Mouse (Mus musculus) embryonic facial prominence, embryonic 12.5 days (tissue): ENCODE results near the gene Maged2. TPM values are rescaled to one million over a fixed set of nuclear protein-coding genes. Genes with fewer than 3 reads are reported as not detected.
"Not testable (repeated sequence)": the region's sequence is repeated elsewhere in the genome, so short reads cannot be mapped to it uniquely, and the experiment has no call there.

Experiments used
- ATAC-seq: fragments of 200-750 bp; cut with Nextera tagmentation; 2 replicates; pipeline ENCODE4 v1.8.0; 2017; ENCODE audit not compliant: insufficient number of reproducible peaks, insufficient read depth, low FRiP score, low TSS enrichment
- H3K27ac ChIP-seq: fragments of 300-500 bp; sonication (generic); 2 replicates; pipeline ENCODE4 v1.5.1; 2016; ENCODE audit warnings: mild to moderate bottlenecking
- H3K27me3 ChIP-seq: fragments of 300-500 bp; sonication (generic); 2 replicates; pipeline ENCODE4 v1.6.1; 2016; ENCODE audit warnings: mild to moderate bottlenecking, moderate library complexity
- H3K36me3 ChIP-seq: fragments of 300-500 bp; sonication (generic); 2 replicates; pipeline ENCODE4 v1.6.1; 2016; ENCODE audit warnings: mild to moderate bottlenecking
- H3K4me1 ChIP-seq: fragments of 300-500 bp; sonication (generic); 2 replicates; pipeline ENCODE4 v1.6.1; 2016
- H3K4me2 ChIP-seq: fragments of 300-500 bp; sonication (generic); replicated peaks from 2 replicates; pipeline ENCODE4 v1.6.1; 2016; ENCODE audit warnings: mild to moderate bottlenecking, moderate library complexity
- H3K4me3 ChIP-seq: fragments of 300-500 bp; sonication (generic); 2 replicates; pipeline ENCODE4 v1.5.1; 2016; ENCODE audit warnings: mild to moderate bottlenecking
- H3K9ac ChIP-seq: fragments of 300-500 bp; sonication (generic); 2 replicates; pipeline ENCODE4 v1.6.1; 2016; ENCODE audit warnings: mild to moderate bottlenecking, moderate library complexity
- H3K9me3 ChIP-seq: fragments of 300-500 bp; sonication (generic); 2 replicates; pipeline ENCODE4 v1.6.1; 2016; ENCODE audit warnings: mild to moderate bottlenecking, moderate library complexity
- WGBS: fragments of 180-500 bp; shearing (Covaris S2); methylation state at CpG from one replicate; pipeline ENCODE4 v1.1.7; 2016; 5-methylcytosine and 5-hydroxymethylcytosine counted together
- polyA plus RNA-seq: library from polyadenylated mRNA; unstranded; fragments of >200 nt; fragmentation: Nextera tagmentation; extraction: Ambion mirVana; gene quantifications from 2 replicates; pipeline ENCODE4 v1.2.1, GENCODE M21; 2016

The Maged2 gene
- 589 and 607 TPM in 2 replicates for polyA plus RNA-seq

- peak within 1 kb of the TSS; percentile 46 for H3K4me3 ChIP-seq
- H3K9ac ChIP-seq: peak within 1 kb of the TSS; percentile 49
- H3K9me3 ChIP-seq: no peaks in the 10 kb centered on the region
- H3K27ac ChIP-seq: peak within 1 kb of the TSS; percentile 88
- peaks cover 21% of the 10 kb centered on the region for H3K36me3 ChIP-seq
- H3K4me2 ChIP-seq: peak within 1 kb of the TSS; percentile 45
- 0 out of 2 replicates have a peak, but pooled peaks cover 5% of the 10 kb centered on the region for H3K27me3 ChIP-seq
- 23% methylated on average over 7 of the region's 7 CpGs for WGBS
- ATAC-seq: peak; percentile 71; the same call in 1 of the 2 replicates
- no peaks in the 10 kb centered on the region for H3K4me1 ChIP-seq
These were observed at the start of gene Maged2 for GRCm38 (mm10) chrX:150814139-150814469. Maged2 (minus strand) TSS chrX:150814345.

- 81% methylated on average over 8 of the region's 8 CpGs for WGBS
- H3K9ac ChIP-seq: no peak overlapping the region
- no peaks in the 10 kb centered on the region for H3K27me3 ChIP-seq
- H3K4me3 ChIP-seq: no peak overlapping the region
- H3K27ac ChIP-seq: no peak overlapping the region
- H3K4me1 ChIP-seq: no peaks in the 10 kb centered on the region
- no peaks in the 10 kb centered on the region for H3K9me3 ChIP-seq
- ATAC-seq: no peak
- no peaks in the 10 kb centered on the region for H3K36me3 ChIP-seq
- H3K4me2 ChIP-seq: no peak overlapping the region
These were observed 34.1 kb upstream of the Maged2 start for GRCm38 (mm10) chrX:150848230-150848629.

DNA sequence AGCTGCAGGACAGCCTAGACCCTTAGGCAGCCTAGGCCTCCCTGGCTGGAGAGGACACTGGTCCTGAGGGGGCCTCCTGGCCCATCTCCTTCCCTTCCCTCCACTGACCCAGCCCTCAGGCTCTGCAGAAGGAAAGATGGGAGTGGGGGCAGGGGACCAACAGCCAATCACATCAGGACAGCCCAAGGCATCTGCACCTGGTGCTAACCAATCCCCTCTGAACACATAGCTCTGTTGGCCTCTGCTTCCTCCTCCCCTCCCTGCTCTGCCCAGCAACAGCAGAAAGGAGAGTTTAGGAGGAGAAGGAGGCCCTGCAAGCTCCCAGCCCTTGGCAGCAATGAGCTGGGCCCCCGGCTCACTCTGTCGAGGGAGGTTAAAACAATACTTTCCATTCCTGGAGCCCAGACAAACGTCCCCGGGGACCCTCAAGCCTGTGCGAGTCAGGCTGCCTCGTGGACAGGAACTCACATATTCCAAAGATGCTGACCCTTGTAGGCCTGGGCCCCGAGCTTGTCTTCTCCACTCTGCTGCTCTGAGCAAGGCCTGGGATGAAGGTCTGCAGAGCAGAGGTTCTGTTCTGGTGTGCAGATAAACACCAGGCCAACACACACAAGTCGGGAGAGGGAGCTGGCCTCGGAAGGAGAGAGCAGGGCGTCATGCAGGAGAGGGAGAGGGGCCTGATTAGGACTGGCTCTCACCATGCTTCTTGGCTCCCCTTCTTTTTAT lies 31.5 kb upstream of the Maged2 start:
- not testable (repeated sequence) for H3K4me1 ChIP-seq, H3K4me2 ChIP-seq, H3K27me3 ChIP-seq, H3K36me3 ChIP-seq, H3K9me3 ChIP-seq, H3K4me3 ChIP-seq, H3K9ac ChIP-seq
- peak; percentile 96 for ATAC-seq
- peak overlapping the region; percentile 50; the same call in 1 of the 2 replicates for H3K27ac ChIP-seq
- 55% methylated on average over 5 of the region's 10 CpGs for WGBS

DNA sequence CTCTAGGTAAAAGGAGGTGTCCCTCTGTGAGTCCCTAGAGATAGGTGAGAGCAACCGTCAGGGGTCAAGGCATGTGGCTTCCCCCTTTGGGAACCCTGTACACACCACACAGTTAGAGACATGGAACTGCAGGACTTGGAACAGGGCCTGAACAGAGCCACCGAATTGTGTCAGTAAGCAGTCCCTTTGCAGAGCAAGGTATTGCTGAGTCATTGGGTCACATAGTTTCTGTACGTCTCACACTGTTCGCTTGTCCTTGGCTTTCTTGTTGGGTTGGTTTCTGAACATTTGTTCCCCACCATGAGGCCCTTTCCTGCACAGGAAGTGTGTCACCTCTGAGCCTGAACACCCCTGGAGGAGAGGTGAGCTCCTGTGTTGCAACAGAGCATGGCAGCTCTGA lies 29.1 kb upstream of the Maged2 start:
- H3K4me1 ChIP-seq, H3K9ac ChIP-seq, H3K4me2 ChIP-seq, H3K9me3 ChIP-seq, H3K36me3 ChIP-seq, H3K4me3 ChIP-seq, H3K27me3 ChIP-seq, ATAC-seq, H3K27ac ChIP-seq: not testable (repeated sequence)
- 74% methylated on average over 2 of the region's 4 CpGs for WGBS

- Histone ChIP-seq H3K4me2 (no peak overlapping the region), H3K9me3 (no peaks in the 10 kb centered on the region), H3K4me3 (no peak overlapping the region), H3K36me3 (no peaks in the 10 kb centered on the region), H3K27ac (no peak overlapping the region), H3K4me1 (no peaks in the 10 kb centered on the region), H3K9ac (no peak overlapping the region), H3K27me3 (no peaks in the 10 kb centered on the region)
- no peak for ATAC-seq
- WGBS: 77% methylated on average over 4 of the region's 4 CpGs
These were observed 16.2 kb upstream of the Maged2 start for GRCm38 (mm10) chrX:150830297-150830696.

DNA sequence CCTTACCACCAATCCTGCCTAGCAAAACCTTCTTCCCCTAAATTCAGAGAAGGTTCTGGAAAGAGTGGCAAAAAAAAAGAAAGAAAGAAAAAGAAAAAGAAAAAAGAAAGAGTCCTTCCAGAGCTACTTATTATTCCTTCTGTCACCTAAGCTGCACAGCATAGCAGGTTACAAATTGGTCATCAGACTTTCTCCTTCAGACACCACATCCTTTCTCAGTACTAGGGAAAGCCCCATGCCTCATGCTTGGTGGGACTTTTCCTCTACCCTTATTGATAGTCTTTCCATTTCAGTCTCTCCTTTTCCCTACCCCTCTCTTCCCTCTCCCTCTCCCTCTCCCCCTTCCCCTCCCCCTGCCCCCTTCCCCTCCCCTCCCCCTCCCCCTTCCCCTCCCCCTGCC lies 3.1 kb upstream of the Maged2 start:
- Histone ChIP-seq H3K4me1 (no peaks in the 10 kb centered on the region), H3K27me3 (0 out of 2 replicates have a peak, but pooled peaks cover 5% of the 10 kb centered on the region), H3K36me3 (no peaks in the 10 kb centered on the region), H3K9ac (no peak overlapping the region), H3K27ac (no peak overlapping the region), H3K9me3 (no peaks in the 10 kb centered on the region), H3K4me2 (no peak overlapping the region), H3K4me3 (no peak overlapping the region)
- ATAC-seq: no peak

DNA sequence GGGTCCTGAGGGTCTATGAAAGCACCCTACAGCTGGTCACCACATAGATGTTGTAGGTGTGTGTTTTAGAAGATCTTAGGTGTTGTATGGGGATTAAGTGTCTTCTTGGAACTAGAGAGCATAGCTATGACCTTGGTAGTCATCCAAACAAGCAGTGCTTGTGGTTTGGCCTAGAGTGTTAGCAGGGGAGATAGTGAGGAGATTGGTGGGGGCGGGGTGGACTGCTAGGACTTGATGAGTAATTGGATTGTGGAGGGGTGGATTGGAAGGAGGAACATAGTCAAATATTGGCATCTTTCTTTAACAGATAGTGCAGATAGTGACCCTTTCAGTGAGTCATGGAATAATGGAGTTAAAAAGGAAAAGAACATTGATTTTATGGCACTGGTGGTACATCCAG lies 1.5 kb upstream of the Maged2 start:
- 0 out of 2 replicates have a peak, but pooled peaks cover 5% of the 10 kb centered on the region for H3K27me3 ChIP-seq
- ATAC-seq: no peak
- no peak overlapping the region for H3K27ac ChIP-seq
- H3K4me2 ChIP-seq: no peak overlapping the region
- H3K36me3 ChIP-seq: peaks cover 9% of the 10 kb centered on the region
- H3K9me3 ChIP-seq: no peaks in the 10 kb centered on the region
- 88% methylated on average over 1 of the region's 1 CpGs for WGBS
- H3K4me3 ChIP-seq: no peak overlapping the region
- no peaks in the 10 kb centered on the region for H3K4me1 ChIP-seq
- no peak overlapping the region for H3K9ac ChIP-seq

DNA sequence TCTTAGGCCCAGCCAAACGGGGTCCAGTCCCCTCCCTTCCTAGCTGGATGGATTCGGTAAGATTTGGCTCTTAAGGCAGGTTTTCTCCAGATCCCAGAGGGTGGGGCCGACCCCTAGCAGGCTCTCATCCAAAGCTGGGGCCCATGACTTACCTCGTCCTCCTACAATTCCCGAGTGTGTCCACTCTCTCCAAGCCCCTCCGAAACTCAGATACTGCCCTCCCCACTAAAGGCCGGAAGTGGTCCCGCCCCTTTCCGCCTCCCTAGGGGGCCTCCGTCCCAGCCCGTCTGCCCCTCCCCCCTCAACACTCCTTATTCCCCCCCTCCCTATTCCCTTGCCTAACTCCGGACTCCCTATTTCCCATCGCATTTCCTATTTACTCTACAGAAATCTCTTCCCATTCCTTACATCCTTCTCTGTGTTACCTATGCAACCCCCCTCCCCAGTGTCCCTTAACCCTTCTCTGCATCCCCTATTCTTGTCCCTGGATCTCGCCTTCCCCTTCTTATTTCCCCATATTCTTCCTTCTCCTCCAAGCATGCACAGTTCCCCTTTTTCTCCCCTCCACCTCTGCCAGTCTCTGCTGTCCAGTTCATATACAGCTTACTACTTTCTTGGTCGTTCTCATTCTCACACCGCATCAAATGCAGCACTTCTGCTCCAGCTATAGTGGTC lies 544 bp downstream of the Maged2 start:
- peak overlapping the region; percentile 45 for H3K4me2 ChIP-seq
- 22% methylated on average over 16 of the region's 16 CpGs for WGBS
- peaks cover 25% of the 10 kb centered on the region for H3K36me3 ChIP-seq
- peak; percentile 23 for ATAC-seq
- 0 out of 2 replicates have a peak, but pooled peaks cover 5% of the 10 kb centered on the region for H3K27me3 ChIP-seq
- H3K4me3 ChIP-seq: peak overlapping the region; percentile 46
- no peaks in the 10 kb centered on the region for H3K4me1 ChIP-seq
- no peaks in the 10 kb centered on the region for H3K9me3 ChIP-seq
- H3K27ac ChIP-seq: peak overlapping the region; percentile 88
- peak overlapping the region; percentile 49 for H3K9ac ChIP-seq

DNA sequence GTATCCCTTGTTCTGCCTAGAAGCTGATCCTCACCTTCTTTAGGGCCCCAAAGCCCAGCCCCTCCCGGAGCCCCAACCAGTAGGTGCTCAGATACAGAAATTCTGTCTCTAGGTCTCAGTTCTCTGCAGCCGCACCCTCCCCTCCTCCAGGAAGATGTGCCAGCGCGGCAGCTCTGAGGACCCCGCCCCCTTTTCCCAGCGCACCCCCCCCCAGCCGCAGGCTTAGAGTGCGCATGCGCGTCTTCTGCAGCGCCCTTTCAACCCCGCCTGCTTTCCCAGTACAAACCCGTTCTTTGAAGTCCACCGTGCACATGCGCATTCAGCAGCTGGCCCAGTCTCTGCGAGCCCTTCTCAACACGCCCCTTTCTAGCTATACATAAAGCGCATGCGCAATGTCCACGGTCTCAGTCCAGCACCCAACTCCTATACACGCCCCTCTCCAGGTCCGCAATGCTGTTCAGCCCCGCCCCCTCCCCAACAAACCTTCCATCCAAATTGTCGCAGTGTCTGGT lies 1.3 kb downstream of the Maged2 start:
- Histone ChIP-seq H3K4me1 (no peaks in the 10 kb centered on the region), H3K27me3 (0 out of 2 replicates have a peak, but pooled peaks cover 5% of the 10 kb centered on the region), H3K27ac (peak overlapping the region; percentile 70), H3K4me3 (peak overlapping the region; percentile 46), H3K9ac (peak overlapping the region; percentile 42), H3K36me3 (peaks cover 28% of the 10 kb centered on the region), H3K9me3 (no peaks in the 10 kb centered on the region), H3K4me2 (peak overlapping the region; percentile 63)
- WGBS: 20% methylated on average over 24 of the region's 24 CpGs
- ATAC-seq: peak; percentile 94

GRCm38 (mm10) chrX:150800987-150801386 lies 13.2 kb downstream of the Maged2 start:
- H3K9ac ChIP-seq, H3K9me3 ChIP-seq, H3K4me1 ChIP-seq, ATAC-seq, H3K27me3 ChIP-seq, H3K36me3 ChIP-seq, H3K4me2 ChIP-seq, H3K27ac ChIP-seq, H3K4me3 ChIP-seq: not testable (repeated sequence)
- 78% methylated on average over 2 of the region's 4 CpGs for WGBS

GRCm38 (mm10) chrX:150798493-150799177 lies 15.5 kb downstream of the Maged2 start:
- H3K27me3 ChIP-seq, H3K9ac ChIP-seq, H3K4me2 ChIP-seq, H3K36me3 ChIP-seq, H3K9me3 ChIP-seq, H3K4me3 ChIP-seq, H3K4me1 ChIP-seq: not testable (repeated sequence)
- H3K27ac ChIP-seq: peak overlapping the region; percentile 50; the same call in 1 of the 2 replicates
- WGBS: 78% methylated on average over 4 of the region's 10 CpGs
- peak; percentile 94 for ATAC-seq
